Mouse (Mus musculus) hindbrain, embryonic 14.5 days (tissue): Measurements from ENCODE around the gene Parvb. TPM values are rescaled to one million over a fixed set of nuclear protein-coding genes. Genes with fewer than 3 reads are reported as not detected.

Experiments
- ATAC-seq: fragments of 200-750 bp; cut with Nextera tagmentation; 2 replicates; pipeline ENCODE4 v1.8.0; 2017; ENCODE audit warnings: moderate number of reproducible peaks, mild to moderate bottlenecking, moderate TSS enrichment, moderate library complexity; ENCODE audit not compliant: low FRiP score
- DNase-seq: peaks from one replicate; pipeline ENCODE4 v3.0.0-alpha.2; 2015; ENCODE audit warnings: low spot score
- H3K27ac ChIP-seq: fragments of 300-500 bp; sonication (generic); 2 replicates; pipeline ENCODE4 v1.5.1; 2014; ENCODE audit warnings: mild to moderate bottlenecking, moderate library complexity
- H3K27me3 ChIP-seq: fragments of 300-500 bp; sonication (generic); 2 replicates; pipeline ENCODE4 v1.6.1; 2014; ENCODE audit warnings: mild to moderate bottlenecking, low read length, mixed read lengths; ENCODE audit not compliant: control insufficient read depth, insufficient read depth
- H3K36me3 ChIP-seq: fragments of 300-500 bp; sonication (generic); replicated peaks from 2 replicates; pipeline ENCODE4 v1.6.1; 2014; ENCODE audit not compliant: control insufficient read depth, insufficient read depth
- H3K4me1 ChIP-seq: fragments of 300-500 bp; sonication (generic); replicated peaks from 2 replicates; pipeline ENCODE4 v1.6.1; 2014; ENCODE audit warnings: antibody characterized with exemption, low read length, mixed read lengths; ENCODE audit not compliant: control insufficient read depth, insufficient read depth
- H3K4me2 ChIP-seq: fragments of 300-500 bp; sonication (generic); replicated peaks from 2 replicates; pipeline ENCODE4 v1.6.1; 2014; ENCODE audit warnings: mild to moderate bottlenecking, moderate library complexity
- H3K4me3 ChIP-seq: fragments of 300-500 bp; sonication (generic); replicated peaks from 2 replicates; pipeline ENCODE4 v1.5.1; 2014; ENCODE audit warnings: mild to moderate bottlenecking, low read length
- H3K9ac ChIP-seq: fragments of 300-500 bp; sonication (generic); 2 replicates; pipeline ENCODE4 v1.6.1; 2014
- H3K9me3 ChIP-seq: fragments of 300-500 bp; sonication (generic); 2 replicates; pipeline ENCODE4 v1.6.1; 2016; ENCODE audit warnings: low read length; ENCODE audit not compliant: control insufficient read depth
- WGBS: fragments of 180-500 bp; shearing (Covaris S2); extraction: QIAGEN DNeasy Blood & Tissue Kit; methylation state at CpG from one replicate; pipeline ENCODE4 v1.1.7; 2014; 5-methylcytosine and 5-hydroxymethylcytosine counted together
- polyA plus RNA-seq: library from polyadenylated mRNA; unstranded; fragments of >200 nt; fragmentation: Nextera tagmentation; extraction: Ambion mirVana; gene quantifications from 2 replicates; pipeline ENCODE4 v1.2.1, GENCODE M21; 2014

Gene Parvb
- polyA plus RNA-seq, 1 experiment from 2014 or later = 4.1 TPM

GRCm38 (mm10) chr15:84215273-84215672 is 16.6 kb upstream of the Parvb start:
- Histone ChIP-seq H3K4me3 (no peak overlapping the region), H3K27ac (no peak overlapping the region), H3K9me3 (no peaks in the 10 kb centered on the region), H3K4me2 (no peak overlapping the region), H3K4me1 (peaks cover 26% of the 10 kb centered on the region), H3K9ac (no peak overlapping the region), H3K27me3 (no peaks in the 10 kb centered on the region), H3K36me3 (peaks cover 22% of the 10 kb centered on the region)
- DNase-seq (no peak), ATAC-seq (no peak)
- 81% methylated on average over 2 of the region's 2 CpGs for WGBS

DNA sequence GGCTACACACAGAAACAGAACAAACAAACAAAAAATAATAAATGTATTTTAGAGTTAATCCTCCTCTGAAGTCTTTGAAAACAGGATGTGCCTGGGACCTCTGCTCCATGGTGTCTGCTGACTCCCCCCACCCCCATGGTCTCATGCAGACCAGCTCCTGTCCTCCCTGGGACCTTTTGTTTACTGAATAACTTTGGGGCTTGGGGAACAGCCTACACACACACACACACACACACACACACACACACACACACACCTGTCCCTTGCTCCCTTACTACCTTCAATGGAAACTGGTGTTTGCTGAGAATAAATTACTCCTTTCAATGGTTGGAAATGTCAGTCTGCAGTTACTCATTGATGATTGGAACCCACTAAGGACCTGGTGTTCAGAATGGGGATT is 15.8 kb upstream of the Parvb start:
- ATAC-seq = no peak
- Histone ChIP-seq H3K27ac (0 out of 2 replicates have a peak overlapping the region, but pooled peaks have one; percentile 4), H3K27me3 (no peaks in the 10 kb centered on the region)

DNA sequence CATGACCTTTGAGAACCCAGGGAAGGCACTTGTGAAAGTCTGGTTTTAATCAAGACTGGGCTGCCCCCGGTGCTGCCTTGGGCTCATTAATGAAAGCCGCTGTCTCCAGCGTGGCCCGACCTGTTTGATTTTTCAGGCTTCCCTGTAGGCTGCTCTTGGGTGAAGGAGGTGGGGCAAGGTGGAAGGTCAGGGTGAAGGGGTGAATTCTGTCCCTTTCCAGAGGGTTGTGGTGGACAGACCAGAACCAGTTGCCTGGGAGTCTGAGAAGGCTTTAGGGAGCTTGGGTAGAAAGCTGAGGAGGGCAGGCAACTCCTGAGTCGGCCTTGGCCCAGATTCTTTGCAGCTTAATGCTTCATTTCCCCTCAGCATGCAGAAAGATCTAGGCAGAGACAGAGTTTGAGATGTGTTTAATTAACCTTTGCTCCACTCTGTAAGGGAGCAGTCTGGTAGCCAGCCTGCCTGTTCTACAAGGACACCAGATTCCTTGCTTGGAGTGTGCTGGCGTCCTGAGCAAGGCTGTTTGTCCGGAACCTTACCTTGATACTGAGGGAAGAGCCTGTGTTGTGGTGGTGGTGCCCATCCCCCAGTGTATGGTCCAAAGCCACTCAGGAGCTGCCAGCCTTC is 15.3 kb upstream of the Parvb start:
- H3K4me3 ChIP-seq = no peak overlapping the region
- no peaks in the 10 kb centered on the region for H3K27me3 ChIP-seq
- no peaks in the 10 kb centered on the region for H3K9me3 ChIP-seq
- H3K4me1 ChIP-seq = peaks cover 26% of the 10 kb centered on the region
- H3K9ac ChIP-seq = no peak overlapping the region
- H3K36me3 ChIP-seq = peaks cover 9% of the 10 kb centered on the region; the same call in 1 of the 2 replicates
- no peak overlapping the region for H3K4me2 ChIP-seq
- ATAC-seq = no peak
- H3K27ac ChIP-seq = 0 out of 2 replicates have a peak overlapping the region, but pooled peaks have one; percentile 4
- WGBS = 28% methylated on average over 7 of the region's 7 CpGs
- DNase-seq = no peak

More for the DNA sequence above, 15.8 kb upstream of the Parvb start:
- Histone ChIP-seq H3K9ac (no peak overlapping the region), H3K4me1 (peaks cover 26% of the 10 kb centered on the region), H3K4me3 (no peak overlapping the region), H3K36me3 (peaks cover 14% of the 10 kb centered on the region; the same call in 1 of the 2 replicates), H3K9me3 (no peaks in the 10 kb centered on the region), H3K4me2 (no peak overlapping the region)
- DNase-seq = no peak

DNA sequence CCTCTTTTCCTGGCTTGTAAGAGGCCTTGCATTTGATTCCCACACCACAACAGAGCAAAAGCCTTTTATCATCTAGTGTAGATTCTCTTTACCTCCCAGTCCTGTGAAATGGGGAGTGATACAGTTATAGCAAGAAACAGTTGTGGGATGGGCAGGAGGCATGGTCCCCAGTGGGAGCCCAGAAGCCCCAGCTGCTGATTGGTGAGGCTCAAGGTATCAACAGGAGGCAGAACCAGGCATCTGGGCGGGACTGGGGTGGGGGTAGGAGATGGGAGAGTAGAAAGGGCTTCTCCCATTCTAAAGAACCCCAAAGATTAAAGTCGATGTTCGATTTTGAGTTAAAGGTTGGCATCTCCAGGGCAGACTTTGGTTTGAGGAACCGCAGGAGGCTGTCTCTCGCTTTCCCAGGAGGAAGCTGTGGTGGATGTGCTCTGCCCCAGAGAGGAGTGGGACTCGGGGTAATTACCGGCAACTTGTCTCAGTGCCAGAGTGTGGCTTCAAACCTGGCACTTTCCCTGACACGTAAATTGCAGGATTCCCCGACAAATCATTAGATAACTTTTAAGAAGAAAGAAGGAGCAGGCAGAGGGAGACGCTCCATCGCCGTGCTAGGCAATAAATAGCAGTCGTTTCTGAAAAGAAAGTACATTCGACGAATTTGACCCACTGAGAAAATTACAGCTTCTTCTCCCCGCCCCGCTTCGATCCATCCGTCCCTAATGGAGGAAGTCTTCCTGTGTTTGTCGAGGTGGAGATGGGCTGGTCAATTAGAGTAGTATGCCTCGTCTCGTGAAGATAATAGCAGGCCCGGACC is 13.7 kb upstream of the Parvb start:
- 0 out of 2 replicates have a peak, but pooled peaks cover 9% of the 10 kb centered on the region for H3K36me3 ChIP-seq
- no peaks in the 10 kb centered on the region for H3K27me3 ChIP-seq
- DNase-seq (no peak), ATAC-seq (no peak)
- WGBS = 27% methylated on average over 23 of the region's 23 CpGs
- H3K9ac ChIP-seq = no peak overlapping the region
- H3K4me3 ChIP-seq = no peak overlapping the region
- peaks cover 26% of the 10 kb centered on the region for H3K4me1 ChIP-seq
- H3K27ac ChIP-seq = no peak overlapping the region
- no peaks in the 10 kb centered on the region for H3K9me3 ChIP-seq
- no peak overlapping the region for H3K4me2 ChIP-seq

- peaks cover 33% of the 10 kb centered on the region for H3K4me1 ChIP-seq
- H3K36me3 ChIP-seq = 0 out of 2 replicates have a peak, but pooled peaks cover 9% of the 10 kb centered on the region
- no peaks in the 10 kb centered on the region for H3K9me3 ChIP-seq
- no peak overlapping the region for H3K9ac ChIP-seq
- ATAC-seq (no peak), DNase-seq (no peak)
- peak overlapping the region; percentile 63; the same call in 1 of the 2 replicates for H3K27ac ChIP-seq
- H3K4me3 ChIP-seq = no peak overlapping the region
- H3K4me2 ChIP-seq = no peak overlapping the region
- no peaks in the 10 kb centered on the region for H3K27me3 ChIP-seq
- 26% methylated on average over 9 of the region's 9 CpGs for WGBS
Observed at GRCm38 (mm10) chr15:84218783-84219271, 13.0 kb upstream of the Parvb start.

DNA sequence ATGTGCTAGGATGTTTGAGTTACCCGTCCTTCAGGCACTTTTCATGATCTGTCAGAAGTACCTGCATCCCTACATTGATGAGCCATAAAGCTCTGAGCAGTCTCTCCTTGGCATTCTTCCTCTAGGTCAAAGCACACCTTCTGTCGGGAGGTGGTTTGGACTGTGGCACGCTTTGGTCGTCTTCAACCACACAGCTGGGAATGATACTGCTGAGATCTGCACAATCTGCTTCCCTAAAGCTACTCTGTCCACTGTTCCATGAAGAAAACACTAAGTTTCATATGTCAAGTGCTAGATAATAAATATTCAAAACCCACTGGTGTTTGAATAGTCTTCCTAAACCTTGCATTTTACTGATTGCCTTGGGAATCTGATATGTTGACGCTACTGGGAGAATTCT is 10.3 kb upstream of the Parvb start:
- Histone ChIP-seq H3K36me3 (no peaks in the 10 kb centered on the region), H3K9me3 (no peaks in the 10 kb centered on the region), H3K4me3 (no peak overlapping the region), H3K9ac (no peak overlapping the region), H3K27me3 (no peaks in the 10 kb centered on the region), H3K4me1 (peaks cover 47% of the 10 kb centered on the region), H3K27ac (no peak overlapping the region), H3K4me2 (no peak overlapping the region)
- ATAC-seq (no peak), DNase-seq (no peak)
- 79% methylated on average over 5 of the region's 5 CpGs for WGBS

DNA sequence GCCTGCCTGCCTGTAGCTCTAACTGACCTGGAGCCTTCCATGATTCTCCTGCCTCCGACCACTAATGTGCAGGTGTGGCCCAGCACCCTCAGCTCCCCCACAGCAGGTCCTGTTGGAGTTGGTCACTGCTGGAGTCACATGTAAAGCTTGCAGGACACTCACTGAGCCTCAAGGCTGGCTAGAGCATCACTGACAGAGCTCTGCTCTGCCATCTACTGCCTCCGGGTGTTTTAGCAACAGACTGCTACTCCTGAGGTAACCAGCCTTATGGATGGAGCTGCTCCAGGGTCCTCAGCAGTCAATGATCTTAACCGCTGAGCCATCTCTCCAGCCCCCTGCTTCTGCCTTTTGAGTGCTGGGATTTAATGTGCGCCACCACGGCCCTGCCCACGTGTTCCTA is 8.4 kb upstream of the Parvb start:
- DNase-seq = no peak
- 25% methylated on average over 6 of the region's 6 CpGs for WGBS
- Histone ChIP-seq H3K4me3 (no peak overlapping the region), H3K9me3 (no peaks in the 10 kb centered on the region), H3K27me3 (no peaks in the 10 kb centered on the region), H3K4me2 (no peak overlapping the region), H3K27ac (no peak overlapping the region; the same call in 1 of the 2 replicates), H3K36me3 (no peaks in the 10 kb centered on the region), H3K9ac (no peak overlapping the region), H3K4me1 (peaks cover 42% of the 10 kb centered on the region)
- ATAC-seq = 0 out of 2 replicates have a peak, but pooled peaks have one; percentile 18

DNA sequence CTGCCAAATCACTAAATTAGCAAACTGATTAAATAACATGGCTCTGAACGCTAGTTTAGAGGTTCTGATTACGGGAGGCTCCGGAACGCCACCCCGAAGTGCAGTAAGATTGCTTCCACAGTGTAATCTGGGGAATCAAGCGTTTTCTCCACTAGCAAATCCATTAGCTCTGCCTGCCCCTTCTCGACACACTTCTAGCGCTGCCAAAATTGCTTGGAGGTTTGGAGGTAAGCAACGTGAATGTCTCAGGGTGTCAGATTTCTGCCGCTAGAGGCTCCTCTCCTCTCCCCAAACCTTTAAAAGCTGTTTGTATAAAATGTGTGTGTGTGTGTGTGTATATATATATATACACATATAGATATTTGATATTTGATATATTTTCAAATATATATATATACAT is 7.1 kb upstream of the Parvb start:
- Histone ChIP-seq H3K4me3 (no peak overlapping the region), H3K36me3 (no peaks in the 10 kb centered on the region), H3K9ac (no peak overlapping the region), H3K27ac (no peak overlapping the region), H3K4me1 (peaks cover 35% of the 10 kb centered on the region), H3K4me2 (no peak overlapping the region), H3K27me3 (no peaks in the 10 kb centered on the region), H3K9me3 (no peaks in the 10 kb centered on the region)
- WGBS = 32% methylated on average over 10 of the region's 10 CpGs
- DNase-seq (no peak), ATAC-seq (no peak)

DNA sequence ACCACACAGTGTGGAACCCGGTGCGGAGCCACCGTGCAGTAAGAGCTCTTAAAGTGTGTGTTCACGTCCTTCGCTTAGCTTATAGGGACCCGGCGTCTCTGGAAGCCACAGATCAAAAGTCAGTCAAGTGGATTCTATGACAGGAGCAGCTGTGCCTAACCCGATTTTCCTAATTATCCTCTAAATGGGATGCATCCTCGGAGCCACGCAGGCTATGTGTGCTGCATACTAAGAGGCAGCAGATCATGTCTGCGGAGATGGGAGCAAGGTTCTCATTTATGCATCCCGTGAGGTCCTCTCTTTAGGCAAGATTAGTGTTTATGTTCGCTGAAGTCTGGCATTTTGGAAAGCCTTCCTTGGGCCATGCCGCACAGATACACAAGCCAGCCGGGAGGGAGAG is 4.9 kb upstream of the Parvb start:
- peak overlapping the region; percentile 65 for H3K27ac ChIP-seq
- DNase-seq = peak; percentile 76
- H3K4me2 ChIP-seq = no peak overlapping the region
- H3K27me3 ChIP-seq = no peaks in the 10 kb centered on the region
- no peak overlapping the region for H3K4me3 ChIP-seq
- H3K4me1 ChIP-seq = peaks cover 48% of the 10 kb centered on the region
- 25% methylated on average over 15 of the region's 15 CpGs for WGBS
- H3K9ac ChIP-seq = no peak overlapping the region
- no peaks in the 10 kb centered on the region for H3K9me3 ChIP-seq
- no peaks in the 10 kb centered on the region for H3K36me3 ChIP-seq
- ATAC-seq = peak; percentile 70
